Mouse (Mus musculus) thymus, adult 2 months (tissue): ENCODE data around the gene Was. TPM values are rescaled to one million over a fixed set of nuclear protein-coding genes. Genes with fewer than 3 reads are reported as not detected.

Experiments used
- DNase-seq: peaks from one replicate; pipeline ENCODE4 v3.0.0; 2021
- H3K27ac ChIP-seq: fragments of 200-500 bp; 2 replicates; pipeline ENCODE4 v1.5.1; 2012; ENCODE audit warnings: low read length, control low read depth; ENCODE audit not compliant: control insufficient read depth, insufficient read depth
- H3K27me3 ChIP-seq: fragments of 200-500 bp; 2 replicates; pipeline ENCODE4 v1.6.1; 2012; ENCODE audit warnings: mild to moderate bottlenecking, low read length, moderate library complexity, mixed read lengths; ENCODE audit not compliant: control insufficient read depth, insufficient read depth
- H3K36me3 ChIP-seq: fragments of 200-500 bp; 2 replicates; pipeline ENCODE4 v1.6.1; 2012; ENCODE audit warnings: mild to moderate bottlenecking, low read length, moderate library complexity; ENCODE audit not compliant: control insufficient read depth, insufficient read depth
- H3K4me1 ChIP-seq: fragments of 200-500 bp; replicated peaks from 2 replicates; pipeline ENCODE4 v1.6.1; 2012; ENCODE audit warnings: low read length; ENCODE audit not compliant: control insufficient read depth, insufficient read depth
- H3K4me3 ChIP-seq: fragments of 200-500 bp; 2 replicates; pipeline ENCODE4 v1.5.1; 2012; ENCODE audit warnings: mild to moderate bottlenecking, low read length, control low read depth, moderate library complexity; ENCODE audit not compliant: control insufficient read depth, insufficient read depth
- CTCF ChIP-seq: fragments of 200-500 bp; IDR thresholded peaks from 2 replicates; pipeline ENCODE4 v1.5.1; 2012; ENCODE audit warnings: mild to moderate bottlenecking, control low read depth, low read length, moderate library complexity, borderline replicate concordance; ENCODE audit not compliant: control insufficient read depth, poor library complexity, insufficient read depth; ENCODE audit errors: extremely low read depth
- POLR2A ChIP-seq: fragments of 200-500 bp; IDR thresholded peaks from 2 replicates; pipeline ENCODE4 v1.6.1; 2012; ENCODE audit warnings: mild to moderate bottlenecking, low read length, control low read depth, moderate library complexity; ENCODE audit not compliant: control insufficient read depth, poor library complexity, insufficient read depth; ENCODE audit errors: extremely low read depth
- WGBS: fragments of 180-500 bp; shearing (Covaris S2); methylation state at CpG from one replicate; pipeline ENCODE4 v1.1.7; 2018; 5-methylcytosine and 5-hydroxymethylcytosine counted together
- polyA plus RNA-seq: library from polyadenylated mRNA; depleted of rRNA; stranded (reverse); fragments of >200 nt; gene quantifications from 2 replicates; pipeline ENCODE4 v1.2.3, GENCODE M21; 2012; rRNA removed

The Was gene
- polyA plus RNA-seq: 88.5 and 102 TPM in 2 replicates

DNA sequence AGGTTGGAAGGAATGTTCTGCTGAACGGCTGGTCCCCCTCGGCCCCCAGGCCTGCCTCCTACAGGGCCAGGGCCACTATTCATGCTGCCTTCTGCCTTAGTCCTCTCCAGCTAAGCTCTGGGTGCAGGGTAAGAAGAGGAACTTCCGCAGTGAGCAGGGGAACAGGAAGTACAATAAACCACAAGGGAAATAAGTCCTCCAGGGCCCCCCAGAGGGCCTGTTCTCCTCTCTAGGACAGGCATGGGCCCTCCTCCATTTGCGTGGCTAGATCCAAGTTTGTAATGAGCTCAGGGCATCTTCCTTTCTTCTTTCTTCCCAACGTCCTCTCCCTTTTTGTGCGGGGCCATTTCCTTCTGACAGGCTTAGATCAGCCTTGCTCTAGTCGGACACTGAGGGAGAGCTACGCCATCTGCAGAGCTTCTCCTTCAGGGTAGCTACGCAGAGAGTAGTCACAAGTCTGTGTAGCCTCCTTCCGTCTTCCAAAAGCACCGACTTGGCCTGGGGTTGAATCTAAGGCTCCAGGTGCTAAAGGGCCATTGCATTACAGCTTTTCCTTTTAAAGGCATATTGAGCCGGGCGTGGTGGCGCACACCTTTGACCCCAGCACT is at the start of gene Was:
Gene Was, minus strand, starts transcription at position 153 of the 608 bp plus-strand sequence.
- TF ChIP-seq CTCF (no peak), POLR2A (0 out of 2 replicates have a peak, but pooled peaks have one; percentile 32)
- H3K4me3 ChIP-seq: peak within 1 kb of the TSS; percentile 95
- WGBS: 22% methylated on average over 14 of the region's 14 CpGs
- peak; percentile 57 for DNase-seq
- no peaks in the 10 kb centered on the region for H3K27me3 ChIP-seq
- H3K36me3 ChIP-seq: peaks cover 10% of the 10 kb centered on the region
- H3K4me1 ChIP-seq: peaks cover 13% of the 10 kb centered on the region
- peak within 1 kb of the TSS; percentile 99 for H3K27ac ChIP-seq

DNA sequence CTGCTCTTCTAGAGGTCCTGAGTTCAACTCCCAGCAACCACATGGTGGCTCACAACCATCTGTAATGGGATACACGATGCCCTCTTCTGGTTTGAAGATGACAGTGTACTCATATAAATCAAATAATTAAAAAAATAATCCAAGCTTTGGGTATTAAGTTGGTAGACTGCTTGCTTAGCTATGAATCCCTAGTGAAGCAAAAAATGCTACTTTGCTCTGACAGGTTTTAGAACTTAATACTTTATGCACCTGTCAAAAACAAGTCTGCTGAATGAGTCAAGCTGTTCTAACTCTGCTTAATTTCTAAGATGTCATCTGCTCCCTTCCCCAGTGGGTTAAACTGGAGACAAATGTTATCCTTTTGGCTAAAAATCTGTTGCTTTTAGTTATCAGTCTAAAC is 49.2 kb upstream of the Was start:
- DNase-seq: no peak
- TF ChIP-seq POLR2A: no peak
- no peak for TF ChIP-seq CTCF
- Histone ChIP-seq H3K36me3 (peaks cover 47% of the 10 kb centered on the region), H3K4me1 (peaks cover 8% of the 10 kb centered on the region), H3K27me3 (no peaks in the 10 kb centered on the region), H3K27ac (no peak overlapping the region), H3K4me3 (no peak overlapping the region)
- 61% methylated on average over 1 of the region's 1 CpGs for WGBS

DNA sequence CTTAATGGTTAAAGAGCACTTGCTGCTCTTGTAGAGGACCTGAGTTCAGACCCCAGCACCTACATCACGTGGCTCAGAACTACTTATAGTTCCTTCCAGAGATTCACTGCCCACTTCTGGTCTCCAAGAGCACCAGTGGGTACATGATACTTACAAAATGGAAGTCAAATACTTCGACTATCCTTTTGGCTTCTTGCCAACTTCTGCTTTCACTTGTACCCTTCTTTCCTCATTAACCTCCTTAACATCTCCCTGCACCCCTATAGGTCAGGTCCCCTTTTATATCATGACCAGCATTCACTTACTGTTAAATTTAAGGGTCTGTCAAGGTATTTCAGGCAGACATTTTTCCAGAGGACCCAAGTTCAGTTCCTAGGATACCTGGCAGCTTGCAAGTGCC is 45.6 kb upstream of the Was start:
- Histone ChIP-seq H3K27ac (no peak overlapping the region), H3K4me1 (peaks cover 5% of the 10 kb centered on the region), H3K4me3 (no peak overlapping the region), H3K36me3 (peaks cover 24% of the 10 kb centered on the region), H3K27me3 (no peaks in the 10 kb centered on the region)
- WGBS: 32% methylated on average over 2 of the region's 2 CpGs
- no peak for DNase-seq
- TF ChIP-seq POLR2A (no peak), CTCF (no peak)

DNA sequence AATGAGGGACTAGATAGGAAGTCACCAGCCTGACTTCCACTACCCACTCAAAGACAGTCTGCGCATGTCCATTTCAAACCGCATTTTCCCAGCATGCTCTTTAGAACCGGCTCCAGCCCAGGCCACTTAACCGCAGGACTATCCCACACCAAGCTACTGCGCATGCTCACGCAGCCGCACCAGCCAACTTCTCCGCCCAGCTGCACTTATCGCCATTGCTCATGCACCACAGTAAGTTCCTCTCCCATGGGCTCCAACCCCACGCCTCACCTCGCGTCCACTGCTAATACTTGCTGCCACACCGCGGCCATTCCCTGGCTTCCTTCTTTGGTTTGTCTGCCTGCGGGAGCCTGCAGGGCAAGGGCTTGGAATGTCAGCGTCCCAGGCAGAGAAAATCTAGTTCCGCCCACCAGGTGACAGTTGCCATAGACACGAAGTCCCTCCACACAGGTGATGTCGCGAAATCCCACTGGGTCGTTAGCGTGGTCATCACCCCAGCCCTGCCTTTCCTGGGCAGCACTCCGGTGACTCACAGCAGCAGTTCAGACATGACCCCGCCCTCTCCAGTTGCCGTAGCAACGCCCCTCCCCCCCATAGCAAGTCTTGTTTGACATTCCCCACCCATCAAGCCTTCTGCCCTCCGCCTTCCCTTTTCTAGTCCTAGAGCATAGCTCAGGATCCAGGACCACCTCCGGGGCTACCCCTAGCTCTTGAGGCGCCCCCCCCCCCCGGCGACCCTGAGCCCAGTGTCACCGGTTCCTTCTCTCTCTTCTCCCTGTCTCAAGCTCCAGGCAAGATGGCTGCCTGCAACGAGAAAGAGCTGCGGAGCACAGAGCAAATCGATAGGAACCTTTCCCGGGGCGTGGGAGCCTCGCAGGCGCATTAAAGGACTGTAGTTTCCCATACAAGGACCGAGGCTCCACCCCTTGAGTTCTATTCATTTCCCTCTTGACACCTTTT is 42.0 kb upstream of the Was start, which contains the start of gene Wdr13:
Gene Wdr13, minus strand, starts transcription at position 876 of the 960 bp plus-strand sequence.
- 1% methylated on average over 38 of the region's 40 CpGs for WGBS
- TF ChIP-seq POLR2A (peak; percentile 45; the same call in 1 of the 2 replicates), CTCF (no peak)

DNA sequence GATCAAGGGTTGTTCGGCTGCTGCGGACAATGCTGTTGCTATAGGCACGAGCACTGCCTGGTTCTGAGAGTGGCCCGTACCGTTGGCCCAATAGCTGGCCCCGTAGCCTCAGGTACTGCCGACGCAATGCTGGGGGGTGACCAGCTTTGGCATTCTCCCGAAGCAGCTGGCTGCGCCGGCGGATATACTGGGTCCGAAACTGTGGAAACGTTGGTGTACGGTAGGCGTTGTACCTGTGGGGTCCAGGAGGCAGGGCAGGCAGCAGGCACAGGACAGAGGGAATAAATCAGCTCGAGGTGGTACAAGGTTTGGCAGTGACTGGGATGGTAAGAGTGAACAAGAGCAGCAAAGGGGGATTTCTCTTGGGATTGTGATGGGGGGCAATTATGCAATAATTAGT is 41.1 kb upstream of the Was start:
- peaks cover 5% of the 10 kb centered on the region for H3K4me1 ChIP-seq
- H3K4me3 ChIP-seq: no peak overlapping the region
- no peaks in the 10 kb centered on the region for H3K27me3 ChIP-seq
- H3K36me3 ChIP-seq: no peaks in the 10 kb centered on the region
- no peak for DNase-seq
- 92% methylated on average over 17 of the region's 17 CpGs for WGBS
- no peak overlapping the region for H3K27ac ChIP-seq
- no peak for TF ChIP-seq CTCF
- TF ChIP-seq POLR2A: no peak

More for the DNA sequence above, 42.0 kb upstream of the Was start, which contains the start of gene Wdr13:
- Histone ChIP-seq H3K27ac (peak within 1 kb of the TSS; percentile 89), H3K4me3 (peak within 1 kb of the TSS; percentile 97), H3K4me1 (peaks cover 5% of the 10 kb centered on the region), H3K36me3 (no peaks in the 10 kb centered on the region), H3K27me3 (no peaks in the 10 kb centered on the region)
- DNase-seq: peak; percentile 79

DNA sequence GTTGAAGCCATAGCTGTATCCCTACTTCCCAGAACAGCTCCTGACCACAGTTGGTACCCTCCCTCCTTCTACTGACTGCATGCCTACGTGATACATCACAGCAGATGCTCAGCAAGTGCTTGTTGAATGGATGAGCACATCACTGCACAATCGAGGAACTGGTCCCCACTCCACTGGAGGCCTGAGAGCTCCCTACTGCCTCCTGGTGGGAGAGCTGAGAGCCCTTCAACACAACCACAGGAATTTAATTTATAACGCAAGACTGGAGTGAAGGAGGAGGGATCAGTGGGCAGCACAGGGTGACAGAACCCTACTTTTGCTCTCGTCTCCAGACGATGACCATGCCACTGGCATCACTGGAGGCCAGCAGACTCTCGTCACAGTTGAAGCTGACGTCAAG is 34.9 kb upstream of the Was start:
- DNase-seq: no peak
- H3K36me3 ChIP-seq: no peaks in the 10 kb centered on the region
- no peak overlapping the region for H3K4me3 ChIP-seq
- TF ChIP-seq CTCF: no peak
- TF ChIP-seq POLR2A: no peak
- no peaks in the 10 kb centered on the region for H3K4me1 ChIP-seq
- no peak overlapping the region for H3K27ac ChIP-seq
- WGBS: 83% methylated on average over 7 of the region's 7 CpGs
- no peaks in the 10 kb centered on the region for H3K27me3 ChIP-seq
